Mouse (Mus musculus): ENCODE measurements around the gene Inafm2. TPM values are rescaled to one million over a fixed set of nuclear protein-coding genes. Genes with fewer than 3 reads are reported as not detected.
A peak's percentile ranks its signal among the peaks of the same experiment; 100 is the strongest.

The Inafm2 gene
- polyA plus RNA-seq, 1 experiment = 3.8 TPM

DNA sequence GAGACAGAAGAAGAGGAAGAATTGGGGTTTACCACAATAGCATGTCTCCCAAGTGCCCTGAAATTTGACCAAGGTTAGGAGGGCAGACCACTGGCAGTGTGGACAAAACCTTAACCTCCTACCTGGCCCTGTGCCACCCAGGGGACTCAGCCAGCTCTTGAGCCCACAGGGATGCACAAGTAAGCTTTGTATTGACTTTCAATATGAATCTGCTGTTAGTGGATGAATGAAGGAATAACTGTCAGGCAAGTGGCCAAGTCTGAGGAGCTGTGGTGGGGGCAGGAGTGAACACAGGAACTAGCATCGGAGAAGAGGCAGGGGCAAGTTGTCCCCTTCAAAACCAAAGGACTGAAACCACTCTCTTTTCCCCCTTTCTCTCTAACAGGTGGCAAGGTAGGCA lies 29.8 kb downstream of the Inafm2 start:
- no peaks in the 10 kb centered on the region for H3K36me3 ChIP-seq (ENCODE audit: control insufficient read depth, insufficient read depth, low read length, poor library complexity, severe bottlenecking)
- no peaks in the 10 kb centered on the region for H3K27me3 ChIP-seq (ENCODE audit: control insufficient read depth, insufficient read depth, low read length, poor library complexity, severe bottlenecking)
- no peak for TF ChIP-seq POLR2A (IDR thresholded peaks at IDR 0.05; ENCODE audit: insufficient read depth, low read length)
- no peak for TF ChIP-seq EP300 (IDR thresholded peaks at IDR 0.05; ENCODE audit: insufficient read depth, low read depth, low read length)
- TF ChIP-seq CTCF (IDR thresholded peaks at IDR 0.05; ENCODE audit: low read depth, low read length) = no peak
- peaks cover 2% of the 10 kb centered on the region for H3K4me1 ChIP-seq (ENCODE audit: control insufficient read depth, insufficient read depth, low read length)
- no peaks in the 10 kb centered on the region for H3K9me3 ChIP-seq (replicated peaks; ENCODE audit: control insufficient read depth, insufficient read depth, low read length, poor library complexity, severe bottlenecking)
- H3K4me3 ChIP-seq (ENCODE audit: low read depth, low read length) = no peak overlapping the region
- no peak overlapping the region for H3K27ac ChIP-seq (ENCODE audit: insufficient read depth, low read length)
- no peak overlapping the region for H3K9ac ChIP-seq (ENCODE audit: low read depth, poor library complexity, severe bottlenecking)

DNA sequence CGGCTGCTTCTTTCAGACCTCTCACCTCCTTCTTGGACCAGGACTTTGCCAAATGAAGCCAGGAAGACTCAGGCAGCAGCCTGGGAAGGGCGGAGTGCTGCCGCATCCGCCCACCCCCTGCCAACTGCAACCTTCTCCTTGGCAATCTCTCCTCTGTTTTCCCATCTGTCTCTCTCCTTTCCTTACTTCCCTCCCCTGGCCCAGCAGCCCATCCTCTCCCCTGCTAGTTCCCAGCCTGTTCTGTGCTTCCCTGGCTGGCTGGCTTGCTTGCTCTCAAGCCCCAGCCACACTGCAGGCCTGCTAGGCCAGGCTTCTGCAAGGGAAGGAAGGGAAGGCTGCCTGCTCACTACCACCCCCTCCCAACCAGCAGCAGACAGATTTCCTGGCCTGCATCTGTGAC lies 30.3 kb downstream of the Inafm2 start:
- Histone ChIP-seq H3K4me3 (ENCODE audit: low read depth, low read length) (no peak overlapping the region), H3K4me1 (ENCODE audit: control insufficient read depth, insufficient read depth, low read length) (peaks cover 2% of the 10 kb centered on the region), H3K9me3 (replicated peaks; ENCODE audit: control insufficient read depth, insufficient read depth, low read length, poor library complexity, severe bottlenecking) (no peaks in the 10 kb centered on the region), H3K9ac (ENCODE audit: low read depth, poor library complexity, severe bottlenecking) (no peak overlapping the region), H3K36me3 (ENCODE audit: control insufficient read depth, insufficient read depth, low read length, poor library complexity, severe bottlenecking) (no peaks in the 10 kb centered on the region), H3K27ac (ENCODE audit: insufficient read depth, low read length) (no peak overlapping the region), H3K27me3 (ENCODE audit: control insufficient read depth, insufficient read depth, low read length, poor library complexity, severe bottlenecking) (no peaks in the 10 kb centered on the region)
- no peak for TF ChIP-seq EP300 (IDR thresholded peaks at IDR 0.05; ENCODE audit: insufficient read depth, low read depth, low read length)
- no peak for TF ChIP-seq POLR2A (IDR thresholded peaks at IDR 0.05; ENCODE audit: insufficient read depth, low read length)
- TF ChIP-seq CTCF (IDR thresholded peaks at IDR 0.05; ENCODE audit: low read depth, low read length) = no peak

DNA sequence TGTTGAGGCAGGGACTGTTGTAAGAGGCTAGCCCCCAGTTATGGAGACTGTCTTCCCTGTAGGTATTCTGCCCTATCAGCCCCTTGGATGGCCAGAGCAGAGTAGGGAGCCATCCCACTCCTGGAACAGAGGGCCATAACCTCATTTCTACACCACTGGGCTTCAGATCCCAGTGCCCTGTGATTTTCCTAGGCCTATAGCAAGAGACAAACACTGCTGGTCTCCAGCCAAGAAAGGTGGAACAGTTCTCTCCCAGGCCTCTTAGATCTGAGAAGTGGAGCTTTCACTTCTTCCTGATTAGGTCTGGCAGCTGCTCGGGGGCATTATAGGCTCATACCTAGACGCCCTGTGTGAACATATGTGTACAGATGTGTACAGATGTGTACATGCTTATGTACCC lies 30.7 kb downstream of the Inafm2 start:
- Histone ChIP-seq H3K27ac (ENCODE audit: insufficient read depth, low read length) (no peak overlapping the region), H3K4me3 (ENCODE audit: low read depth, low read length) (no peak overlapping the region), H3K4me1 (ENCODE audit: control insufficient read depth, insufficient read depth, low read length) (peaks cover 2% of the 10 kb centered on the region), H3K9ac (ENCODE audit: low read depth, poor library complexity, severe bottlenecking) (no peak overlapping the region), H3K9me3 (replicated peaks; ENCODE audit: control insufficient read depth, insufficient read depth, low read length, poor library complexity, severe bottlenecking) (no peaks in the 10 kb centered on the region), H3K27me3 (ENCODE audit: control insufficient read depth, insufficient read depth, low read length, poor library complexity, severe bottlenecking) (no peaks in the 10 kb centered on the region), H3K36me3 (ENCODE audit: control insufficient read depth, insufficient read depth, low read length, poor library complexity, severe bottlenecking) (no peaks in the 10 kb centered on the region)
- TF ChIP-seq EP300 (IDR thresholded peaks at IDR 0.05; ENCODE audit: insufficient read depth, low read depth, low read length) = no peak
- no peak for TF ChIP-seq POLR2A (IDR thresholded peaks at IDR 0.05; ENCODE audit: insufficient read depth, low read length)
- no peak for TF ChIP-seq CTCF (IDR thresholded peaks at IDR 0.05; ENCODE audit: low read depth, low read length)

DNA sequence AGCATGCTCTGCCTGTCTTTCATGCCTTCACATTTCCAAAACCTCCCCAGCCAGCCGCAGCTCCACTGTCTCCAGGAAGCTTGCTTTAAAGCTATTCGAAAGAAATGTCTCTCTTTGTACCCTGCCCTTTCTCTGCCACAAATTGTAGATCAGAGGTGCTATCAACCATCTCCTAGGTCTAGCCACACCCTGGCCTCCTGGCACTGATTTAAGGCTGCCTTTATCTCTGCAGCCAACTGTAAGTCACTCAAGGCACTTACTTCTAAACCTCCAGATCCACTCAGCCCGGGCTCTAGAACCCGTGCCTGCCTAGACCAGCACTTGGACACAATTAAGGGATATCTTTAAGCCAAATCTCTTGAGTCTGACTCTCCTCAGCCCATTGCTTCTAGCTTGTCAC lies 32.9 kb downstream of the Inafm2 start:
- no peaks in the 10 kb centered on the region for H3K27me3 ChIP-seq (ENCODE audit: control insufficient read depth, insufficient read depth, low read length, poor library complexity, severe bottlenecking)
- TF ChIP-seq POLR2A (IDR thresholded peaks at IDR 0.05; ENCODE audit: insufficient read depth, low read length) = no peak
- no peak for TF ChIP-seq CTCF (IDR thresholded peaks at IDR 0.05; ENCODE audit: low read depth, low read length)
- no peak for TF ChIP-seq EP300 (IDR thresholded peaks at IDR 0.05; ENCODE audit: insufficient read depth, low read depth, low read length)
- no peaks in the 10 kb centered on the region for H3K36me3 ChIP-seq (ENCODE audit: control insufficient read depth, insufficient read depth, low read length, poor library complexity, severe bottlenecking)

DNA sequence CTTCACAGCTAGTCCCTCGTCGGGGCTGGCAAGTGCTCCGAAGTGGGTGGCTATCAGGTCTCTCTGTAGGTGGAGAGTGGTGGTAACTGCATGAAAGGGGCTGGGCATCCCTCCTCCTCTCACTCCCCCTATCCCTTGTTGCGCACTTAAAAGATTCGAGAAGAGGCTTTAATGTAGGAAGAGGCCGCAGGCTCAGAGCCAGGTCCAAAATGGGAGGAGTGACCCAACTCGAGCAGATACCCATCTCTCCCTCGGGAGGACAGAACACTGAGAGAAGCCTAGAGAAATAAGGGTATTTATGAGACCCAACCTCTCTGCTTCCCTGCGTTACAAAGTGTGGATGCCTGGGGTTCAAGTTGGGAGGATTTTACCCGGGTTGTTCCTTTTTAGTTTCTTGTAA lies 33.5 kb downstream of the Inafm2 start:
- TF ChIP-seq POLR2A (IDR thresholded peaks at IDR 0.05; ENCODE audit: insufficient read depth, low read length) (no peak), CTCF (IDR thresholded peaks at IDR 0.05; ENCODE audit: low read depth, low read length) (no peak), EP300 (IDR thresholded peaks at IDR 0.05; ENCODE audit: insufficient read depth, low read depth, low read length) (no peak)

More for the DNA sequence above, 32.9 kb downstream of the Inafm2 start:
- Histone ChIP-seq H3K9ac (ENCODE audit: low read depth, poor library complexity, severe bottlenecking) (no peak overlapping the region), H3K27ac (ENCODE audit: insufficient read depth, low read length) (no peak overlapping the region), H3K9me3 (replicated peaks; ENCODE audit: control insufficient read depth, insufficient read depth, low read length, poor library complexity, severe bottlenecking) (no peaks in the 10 kb centered on the region), H3K4me1 (ENCODE audit: control insufficient read depth, insufficient read depth, low read length) (peaks cover 2% of the 10 kb centered on the region), H3K4me3 (ENCODE audit: low read depth, low read length) (no peak overlapping the region)

DNA sequence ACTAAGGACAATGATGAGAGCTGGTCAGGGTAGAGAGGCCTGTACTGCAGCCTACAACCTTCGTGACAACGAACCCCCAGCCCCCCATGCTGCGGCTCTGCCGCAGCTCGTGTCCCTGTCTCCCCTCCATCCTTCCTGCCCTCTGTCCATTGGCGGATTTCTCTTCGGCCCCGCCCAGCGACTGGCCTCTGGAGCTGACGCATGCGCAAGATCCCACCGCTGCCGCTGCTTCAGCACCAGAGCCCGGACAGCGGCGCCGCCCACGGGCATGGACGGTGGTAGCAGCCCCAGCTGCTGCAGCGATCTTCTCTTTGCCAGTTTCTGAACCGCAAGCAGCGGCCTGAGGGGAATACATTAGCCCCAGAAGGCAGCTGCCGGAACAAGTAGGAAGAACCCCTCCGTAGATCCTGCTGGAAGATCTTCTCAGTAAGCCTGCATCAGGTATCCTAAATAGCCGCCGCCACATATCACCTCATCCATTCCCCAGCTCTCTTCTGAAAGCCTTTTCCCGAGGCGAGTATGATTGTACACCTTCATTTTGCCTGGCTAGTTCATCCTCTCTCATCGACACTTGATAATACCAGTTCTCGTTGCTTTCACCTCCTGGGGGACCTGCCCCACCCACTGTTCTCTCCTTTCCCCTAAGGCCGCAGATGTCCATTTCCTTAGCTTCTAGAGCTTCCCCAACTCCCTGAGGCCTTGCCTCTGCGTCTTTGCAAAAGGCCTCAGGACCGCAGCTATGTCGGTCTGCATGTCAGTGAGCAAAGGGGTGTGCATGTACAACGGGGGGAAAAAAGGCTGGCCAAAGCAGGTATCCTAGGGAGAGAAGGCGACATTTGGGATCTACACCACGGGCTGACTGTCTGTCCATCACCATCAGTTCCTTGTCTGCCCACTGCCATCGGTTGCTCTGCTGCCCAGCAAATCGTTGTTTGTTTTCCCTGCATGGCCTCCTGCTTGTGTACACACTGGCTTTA lies 34.2 kb downstream of the Inafm2 start, which contains the start of gene Disp2:
Disp2 (plus strand) TSS at position 216 of the 977 bp plus-strand sequence.
- Histone ChIP-seq H3K4me1 (ENCODE audit: control insufficient read depth, insufficient read depth, low read length) (peaks cover 2% of the 10 kb centered on the region), H3K9ac (ENCODE audit: low read depth, poor library complexity, severe bottlenecking) (0 out of 2 replicates have a peak within 1 kb of the TSS, but pooled peaks have one; percentile 25), H3K27me3 (ENCODE audit: control insufficient read depth, insufficient read depth, low read length, poor library complexity, severe bottlenecking) (no peaks in the 10 kb centered on the region), H3K9me3 (replicated peaks; ENCODE audit: control insufficient read depth, insufficient read depth, low read length, poor library complexity, severe bottlenecking) (no peaks in the 10 kb centered on the region), H3K4me3 (ENCODE audit: low read depth, low read length) (peak within 1 kb of the TSS; percentile 14; the same call in 1 of the 2 replicates), H3K27ac (ENCODE audit: insufficient read depth, low read length) (no peak within 1 kb of the TSS), H3K36me3 (ENCODE audit: control insufficient read depth, insufficient read depth, low read length, poor library complexity, severe bottlenecking) (no peaks in the 10 kb centered on the region)
- TF ChIP-seq EP300 (IDR thresholded peaks at IDR 0.05; ENCODE audit: insufficient read depth, low read depth, low read length) = 0 out of 2 replicates have a peak, but pooled peaks have one; percentile 9
- TF ChIP-seq CTCF (IDR thresholded peaks at IDR 0.05; ENCODE audit: low read depth, low read length) = no peak
- peak; percentile 71 for TF ChIP-seq POLR2A (IDR thresholded peaks at IDR 0.05; ENCODE audit: insufficient read depth, low read length)

More for the DNA sequence above, 33.5 kb downstream of the Inafm2 start:
- Histone ChIP-seq H3K27ac (ENCODE audit: insufficient read depth, low read length) (no peak overlapping the region), H3K4me1 (ENCODE audit: control insufficient read depth, insufficient read depth, low read length) (peaks cover 2% of the 10 kb centered on the region), H3K36me3 (ENCODE audit: control insufficient read depth, insufficient read depth, low read length, poor library complexity, severe bottlenecking) (no peaks in the 10 kb centered on the region), H3K4me3 (ENCODE audit: low read depth, low read length) (0 out of 2 replicates have a peak overlapping the region, but pooled peaks have one; percentile 14), H3K9me3 (replicated peaks; ENCODE audit: control insufficient read depth, insufficient read depth, low read length, poor library complexity, severe bottlenecking) (no peaks in the 10 kb centered on the region), H3K9ac (ENCODE audit: low read depth, poor library complexity, severe bottlenecking) (0 out of 2 replicates have a peak overlapping the region, but pooled peaks have one; percentile 25), H3K27me3 (ENCODE audit: control insufficient read depth, insufficient read depth, low read length, poor library complexity, severe bottlenecking) (no peaks in the 10 kb centered on the region)

Measured in ES-Bruce4 (cell line).